Mouse (Mus musculus): ENCODE results near the gene Ggps1.

Ggps1 gene

GRCm38 (mm10) chr13:14063013-14063941 is at the start of gene Ggps1, which contains the start of gene Arid4b:
TSS of gene Ggps1 (minus strand) at chr13:14063488.
TSS of gene Arid4b (plus strand) at chr13:14063232.
- peak; percentile 94 to 96 for DNase-seq

DNA sequence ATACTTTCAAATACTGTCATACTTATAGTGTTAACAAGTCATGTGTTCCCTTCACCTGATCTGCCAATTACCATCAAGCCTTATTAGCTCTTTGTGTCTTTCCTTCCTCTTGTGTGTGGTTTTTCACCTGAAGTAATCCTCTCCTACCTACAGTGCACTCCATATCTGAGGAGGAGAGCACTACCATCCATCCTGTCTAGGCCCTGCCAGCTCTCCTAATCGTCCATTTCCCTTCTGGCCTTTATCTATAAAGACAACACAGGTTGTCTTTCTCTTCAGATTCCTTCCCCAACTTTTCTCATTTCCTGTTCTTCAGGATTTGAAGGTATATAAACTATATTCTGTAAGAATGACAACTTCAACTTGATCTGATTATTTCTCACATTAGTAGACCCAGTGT is 47.9 kb upstream of the Ggps1 start:
- no peak for DNase-seq

DNA sequence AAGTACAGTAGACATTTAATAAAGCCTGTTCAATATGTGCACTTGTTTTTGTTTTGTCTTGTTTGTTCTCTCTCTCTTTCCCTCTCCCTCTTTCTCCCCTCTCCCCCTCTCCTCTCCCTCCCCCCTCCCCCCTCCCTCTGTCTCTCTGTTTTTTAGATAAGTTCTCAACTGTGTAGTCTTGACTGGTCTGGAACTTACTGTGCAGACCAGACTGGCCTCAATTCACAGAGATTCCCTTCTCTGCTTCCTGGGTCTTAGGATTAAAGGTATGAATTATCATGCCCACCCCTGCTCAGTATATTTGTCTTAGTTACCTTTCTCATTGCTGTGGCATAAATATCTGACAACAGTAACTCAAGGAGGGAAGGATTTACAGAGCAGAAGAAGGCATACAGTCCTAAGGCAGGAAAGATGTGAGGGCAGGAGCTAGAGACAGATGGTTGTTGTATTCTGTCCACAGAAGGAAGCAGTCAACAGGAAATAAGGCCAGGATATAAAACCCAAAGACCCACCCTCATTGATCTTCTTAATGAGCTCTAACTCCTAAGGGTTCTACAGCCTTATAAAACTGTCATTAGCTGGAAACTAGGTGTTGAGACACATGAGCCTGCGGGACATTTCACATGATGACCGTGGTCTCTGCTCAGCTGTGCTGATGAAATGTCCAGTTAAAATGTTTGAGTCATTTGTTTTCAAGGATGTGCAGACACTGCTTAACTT is 47.0 kb upstream of the Ggps1 start:
- DNase-seq = no peak

- DNase-seq = no peak
Measured at GRCm38 (mm10) chr13:14103026-14103425, 39.7 kb upstream of the Ggps1 start.

DNA sequence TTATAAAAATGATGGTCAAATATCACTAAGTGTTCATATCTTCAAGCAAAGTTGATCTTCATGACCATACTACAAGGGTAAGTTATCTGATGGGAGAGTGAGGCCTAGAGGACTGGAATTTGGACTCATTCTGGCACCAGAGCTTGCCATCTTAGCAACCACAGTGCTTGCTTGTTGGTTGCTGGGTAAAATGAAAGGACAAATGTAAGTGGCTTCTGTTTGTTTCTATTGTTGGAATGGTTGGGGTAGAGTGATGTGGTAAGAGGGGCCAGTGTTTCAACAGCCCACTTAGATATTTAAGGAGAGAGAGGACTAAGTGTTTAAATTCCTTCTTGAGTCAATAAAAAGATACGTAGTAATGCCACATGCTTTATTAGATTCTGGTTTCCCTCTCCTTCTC is 25.4 kb upstream of the Ggps1 start:
- DNase-seq = no peak

GRCm38 (mm10) chr13:14075326-14075725 is 12.0 kb upstream of the Ggps1 start:
- no peak for DNase-seq

GRCm38 (mm10) chr13:14074371-14074770 is 11.1 kb upstream of the Ggps1 start:
- DNase-seq = no peak

DNA sequence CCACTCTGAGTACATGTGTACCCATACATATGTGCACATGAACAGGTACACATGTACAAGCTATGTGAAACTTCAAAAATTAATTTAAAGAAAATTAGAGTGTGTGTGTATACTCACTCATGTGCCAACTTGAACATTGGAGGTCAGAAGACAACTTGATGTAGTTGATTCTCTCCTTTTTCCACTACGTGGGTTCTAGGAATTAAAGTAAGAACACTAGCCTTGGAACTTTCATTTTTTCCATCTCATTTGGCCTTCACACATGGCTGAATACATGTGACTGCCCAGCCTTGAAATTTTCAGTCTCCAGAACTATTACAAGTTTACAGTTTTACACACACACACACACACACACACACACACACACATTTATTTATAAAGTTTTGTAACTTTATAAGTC is 6.0 kb upstream of the Ggps1 start:
- DNase-seq = no peak

DNA sequence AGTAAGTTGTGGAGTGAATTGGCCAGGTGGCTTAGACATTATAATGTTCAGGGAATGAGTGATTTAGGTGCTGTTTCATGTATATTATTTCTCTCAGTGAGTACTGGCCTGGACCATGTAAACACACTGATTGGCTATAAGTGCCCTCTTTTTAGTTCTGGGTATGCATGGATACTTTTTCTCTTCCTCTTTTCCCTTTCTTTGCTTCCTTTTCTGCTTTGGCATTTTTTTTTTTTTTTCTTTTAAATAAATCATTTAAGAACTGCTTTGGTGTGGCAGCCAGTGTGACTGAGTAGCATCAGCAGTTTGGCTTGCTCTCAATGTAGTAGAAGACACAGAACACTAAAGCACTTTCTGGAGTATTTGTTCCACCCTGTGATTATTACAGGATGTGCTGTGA is 4.7 kb upstream of the Ggps1 start:
- no peak for DNase-seq

DNA sequence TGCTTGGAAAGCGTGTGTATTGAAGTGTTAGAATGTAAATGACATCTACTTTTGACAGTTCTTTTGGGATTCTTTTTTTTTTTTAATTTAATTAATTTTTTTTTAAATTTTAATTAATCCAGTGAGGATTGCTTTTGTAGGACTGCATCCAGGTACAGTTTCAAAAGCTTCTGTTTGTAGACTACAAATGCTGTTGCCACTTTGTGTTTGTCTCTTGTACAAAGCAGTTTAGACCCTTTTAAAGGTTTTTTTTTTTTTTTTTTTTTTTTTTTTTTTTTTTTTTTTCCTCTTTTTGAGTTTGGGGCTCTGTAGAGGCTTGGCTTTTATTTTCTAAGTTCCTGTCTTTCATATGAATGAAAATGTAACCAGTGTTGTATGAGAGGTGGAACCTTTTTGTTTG is 2.4 kb upstream of the Ggps1 start:
- no peak for DNase-seq

DNA sequence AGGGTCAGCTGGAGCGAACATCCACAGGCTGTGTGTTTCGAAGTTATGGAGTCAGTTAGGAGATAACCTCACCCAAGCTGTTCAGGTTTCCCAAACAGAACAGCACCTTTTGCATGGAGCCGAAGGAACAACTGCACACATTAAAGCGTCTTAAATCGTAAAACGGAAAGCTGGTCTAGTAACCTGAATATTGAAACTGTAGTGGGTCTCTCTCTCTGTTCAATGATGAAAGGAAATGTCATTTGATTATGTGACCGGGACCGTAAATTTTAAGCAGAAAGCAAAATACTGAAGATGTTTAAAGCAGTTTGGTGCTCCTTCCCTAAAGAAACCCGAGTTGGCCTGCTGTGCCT is 1.7 kb upstream of the Ggps1 start:
- no peak for DNase-seq

GRCm38 (mm10) chr13:14064341-14065027 is 1.2 kb upstream of the Ggps1 start:
- peak; percentile 55 to 66 for DNase-seq

DNA sequence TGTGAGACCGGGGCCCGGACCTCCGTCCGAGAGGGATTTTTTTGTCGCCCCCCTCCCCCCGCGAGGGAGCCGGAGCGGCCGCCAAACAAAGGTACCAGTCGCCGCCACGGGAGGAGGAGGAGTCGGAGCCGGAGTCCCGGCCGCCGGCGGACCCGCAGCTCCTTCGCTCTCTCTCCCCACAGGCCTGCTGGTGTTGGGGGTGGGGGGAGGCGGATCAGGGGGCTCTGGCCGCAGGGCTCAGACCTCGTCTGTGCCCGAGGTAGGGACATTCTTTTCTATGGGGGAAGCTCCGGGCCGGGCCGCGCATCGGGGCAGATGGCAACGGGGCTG is 619 bp upstream of the Ggps1 start:
- DNase-seq = no peak

GRCm38 (mm10) chr13:14062209-14063012 is 877 bp downstream of the Ggps1 start:
- DNase-seq = peak in 1 of 2 experiments; percentile 14

GRCm38 (mm10) chr13:14059582-14059981 is 3.7 kb downstream of the Ggps1 start:
- DNase-seq = no peak

- DNase-seq = no peak
Measured at GRCm38 (mm10) chr13:14056801-14057200, 6.5 kb downstream of the Ggps1 start.

GRCm38 (mm10) chr13:14049878-14050277 is 13.4 kb downstream of the Ggps1 start:
- DNase-seq = no peak

GRCm38 (mm10) chr13:14044521-14044920 is 18.8 kb downstream of the Ggps1 start:
- no peak for DNase-seq

GRCm38 (mm10) chr13:14043851-14044250 is 19.4 kb downstream of the Ggps1 start:
- DNase-seq = no peak

GRCm38 (mm10) chr13:14040186-14040585 is 23.1 kb downstream of the Ggps1 start:
- no peak for DNase-seq

DNA sequence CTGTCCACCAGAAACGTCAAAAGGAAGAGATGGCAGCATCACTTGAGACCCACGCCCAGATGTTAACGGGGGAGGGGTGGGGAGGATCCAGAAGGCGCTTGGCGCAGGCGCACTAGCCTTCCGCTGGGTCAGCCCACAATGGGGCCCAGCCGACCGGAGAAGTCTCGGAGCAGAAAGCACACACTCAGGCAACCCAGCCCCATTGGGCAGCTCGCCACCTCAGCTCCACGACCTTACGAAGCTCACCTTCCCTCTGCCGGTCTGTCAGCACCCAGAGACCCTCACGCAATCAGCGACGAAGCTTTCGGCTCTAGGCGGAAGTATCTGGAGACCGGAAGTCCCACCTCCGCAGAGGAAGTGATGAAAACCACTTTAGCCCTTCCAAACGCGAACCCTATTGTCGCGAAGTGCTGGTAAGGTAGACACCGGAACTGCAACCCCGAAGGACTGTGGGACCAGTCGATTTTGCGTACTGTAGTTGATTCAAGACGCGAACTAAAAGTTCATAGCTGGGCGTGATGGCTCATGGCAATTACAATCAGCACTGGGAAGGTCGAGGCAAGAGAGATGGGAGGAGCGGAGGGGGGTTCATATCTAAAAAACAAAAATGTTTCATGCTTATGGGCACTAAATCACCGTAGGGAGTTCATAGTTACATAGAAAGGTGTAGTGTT is 23.9 kb downstream of the Ggps1 start, which contains the start of gene Tbce:
Tbce (minus strand) TSS at position 347 of the 674 bp plus-strand sequence.
- DNase-seq = peak; percentile 93

DNA sequence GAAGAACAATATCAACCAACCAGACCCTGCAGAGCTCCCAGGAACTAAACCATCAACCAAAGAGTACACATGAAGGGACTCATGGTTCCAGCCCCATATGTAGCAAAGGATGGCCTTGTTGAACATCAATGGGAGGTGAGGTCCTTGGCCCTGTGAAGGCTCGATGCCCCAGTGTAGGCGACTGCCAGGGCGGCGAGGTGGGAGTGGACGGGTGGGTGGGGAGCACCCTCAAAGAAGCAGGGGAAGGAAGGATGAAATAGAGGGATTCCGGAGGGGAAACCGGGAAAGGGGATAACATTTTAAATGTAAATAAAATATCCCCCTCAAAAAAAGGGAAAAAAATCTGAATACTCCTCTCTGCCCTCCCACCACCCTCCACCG is 24.4 kb downstream of the Ggps1 start:
- DNase-seq = no peak

Data from cerebellum, postnatal 14 days (tissue).